Mouse (Mus musculus): ENCODE data around the gene Inpp4b.

Gene Inpp4b

GRCm38 (mm10) chr8:81572319-81573104 lies 230.2 kb downstream of the Inpp4b start:
- in situ Hi-C loops (cut with MboI, MseI): no loop called here

- in situ Hi-C loops (cut with MboI, MseI): no loop called here
Measured at GRCm38 (mm10) chr8:81575268-81575917, 233.0 kb downstream of the Inpp4b start.

GRCm38 (mm10) chr8:81578951-81579350 lies 236.6 kb downstream of the Inpp4b start:
- in situ Hi-C loops (cut with MboI, MseI): no loop called here

GRCm38 (mm10) chr8:81581817-81582437 lies 239.6 kb downstream of the Inpp4b start:
- in situ Hi-C loops (cut with MboI, MseI): loop anchor here (5.0 to 10.0 kb wide), 2 partner anchors 35 to 623 kb away; no protein-coding TSS in a partner anchor

GRCm38 (mm10) chr8:81582906-81583305 lies 240.6 kb downstream of the Inpp4b start:
- in situ Hi-C loops (cut with MboI, MseI): loop anchor here (5.0 to 10.0 kb wide), 2 partner anchors 36 to 622 kb away; no protein-coding TSS in a partner anchor

GRCm38 (mm10) chr8:81586783-81587182 lies 244.4 kb downstream of the Inpp4b start:
- in situ Hi-C loops (cut with MboI, MseI): loop anchor here (10.0 kb wide), 1 partner anchor 618 kb away; no protein-coding TSS in a partner anchor

- in situ Hi-C loops (cut with MboI, MseI): no loop called here
Measured at GRCm38 (mm10) chr8:81594134-81594714, 251.9 kb downstream of the Inpp4b start.

GRCm38 (mm10) chr8:81599209-81599608 lies 256.9 kb downstream of the Inpp4b start:
- in situ Hi-C loops (cut with MboI, MseI): no loop called here

GRCm38 (mm10) chr8:81601136-81601535 lies 258.8 kb downstream of the Inpp4b start:
- in situ Hi-C loops (cut with MboI, MseI): no loop called here

GRCm38 (mm10) chr8:81608082-81608481 lies 265.7 kb downstream of the Inpp4b start:
- in situ Hi-C loops (cut with MboI, MseI): no loop called here

- in situ Hi-C loops (cut with MboI, MseI): no loop called here
Measured at GRCm38 (mm10) chr8:81609064-81609463, 266.7 kb downstream of the Inpp4b start.

- in situ Hi-C loops (cut with MboI, MseI): loop anchor here (10.0 kb wide), 2 partner anchors 118 to 152 kb away; no protein-coding TSS in a partner anchor
Measured at GRCm38 (mm10) chr8:81612611-81613010, 270.3 kb downstream of the Inpp4b start.

- in situ Hi-C loops (cut with MboI, MseI): loop anchor here (10.0 kb wide), 2 partner anchors 119 to 151 kb away; no protein-coding TSS in a partner anchor
Measured at GRCm38 (mm10) chr8:81614135-81614534, 271.8 kb downstream of the Inpp4b start.

- in situ Hi-C loops (cut with MboI, MseI): loop anchor here (10.0 kb wide), 2 partner anchors 120 to 150 kb away; no protein-coding TSS in a partner anchor
Measured at GRCm38 (mm10) chr8:81614605-81615004, 272.2 kb downstream of the Inpp4b start.

GRCm38 (mm10) chr8:81615552-81615951 lies 273.2 kb downstream of the Inpp4b start:
- in situ Hi-C loops (cut with MboI, MseI): loop anchor here (10.0 kb wide), 2 partner anchors 121 to 149 kb away; no protein-coding TSS in a partner anchor

GRCm38 (mm10) chr8:81618918-81619317 lies 276.6 kb downstream of the Inpp4b start:
- in situ Hi-C loops (cut with MboI, MseI): loop anchor here (10.0 kb wide), 2 partner anchors 124 to 146 kb away; no protein-coding TSS in a partner anchor

- in situ Hi-C loops (cut with MboI, MseI): no loop called here
Measured at GRCm38 (mm10) chr8:81635015-81635414, 292.7 kb downstream of the Inpp4b start.

GRCm38 (mm10) chr8:81635912-81636583 lies 293.7 kb downstream of the Inpp4b start:
- in situ Hi-C loops (cut with MboI, MseI): no loop called here

- in situ Hi-C loops (cut with MboI, MseI): no loop called here
Measured at GRCm38 (mm10) chr8:81638478-81638877, 296.1 kb downstream of the Inpp4b start.

- in situ Hi-C loops (cut with MboI, MseI): no loop called here
Measured at GRCm38 (mm10) chr8:81639820-81640219, 297.5 kb downstream of the Inpp4b start.

GRCm38 (mm10) chr8:81643030-81643429 lies 300.7 kb downstream of the Inpp4b start:
- in situ Hi-C loops (cut with MboI, MseI): no loop called here

All from regulatory T cell (primary cell).